Mouse (Mus musculus) erythroblast, embryonic 14.5 days (primary cell): Measurements from ENCODE around the gene Dnase1l3.

Experiments
- GATA1 ChIP-seq: IDR thresholded peaks from 2 replicates; pipeline ENCODE4 v1.6.1; 2012; ENCODE audit warnings: low read length, inconsistent platforms, mixed read lengths
- TAL1 ChIP-seq: IDR thresholded peaks from 3 replicates; pipeline ENCODE4 v1.6.1; 2012; ENCODE audit warnings: low read length, inconsistent platforms, mixed read lengths

DNA sequence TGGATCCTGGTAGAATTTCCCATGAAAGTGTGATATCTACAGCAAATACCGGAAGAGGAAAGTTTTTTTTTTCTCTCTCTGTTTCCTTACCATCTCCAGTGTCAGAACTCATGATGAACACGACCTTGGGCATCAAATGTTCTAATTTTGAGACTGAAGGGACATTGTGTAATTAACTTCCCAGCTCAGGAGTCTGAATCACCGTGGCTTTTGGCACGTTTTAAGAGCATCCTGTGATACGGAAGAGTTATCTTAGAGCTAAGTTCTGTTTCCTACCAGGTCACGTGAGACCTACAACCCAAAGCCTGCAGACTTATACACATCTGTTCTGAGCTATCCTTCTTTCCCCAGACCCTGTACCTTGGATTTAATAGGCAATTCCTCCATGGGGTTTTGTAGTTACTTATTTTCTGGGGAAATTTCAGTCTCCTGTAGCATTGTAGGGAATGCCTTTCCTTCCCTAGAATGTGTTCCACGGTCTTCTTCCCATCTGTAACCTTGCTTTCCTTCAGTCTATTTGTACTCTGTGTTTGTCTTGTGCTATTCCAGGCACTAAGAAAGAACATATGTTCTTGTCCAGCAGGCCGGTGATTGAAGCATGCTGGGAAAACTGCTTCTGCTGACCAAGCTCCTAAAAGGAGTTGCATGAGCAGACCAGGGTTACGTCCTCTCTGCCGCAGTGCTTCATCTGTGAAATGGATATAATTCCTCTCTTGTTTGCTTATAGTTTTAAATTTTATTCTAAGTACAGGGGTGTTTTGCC is 32.6 kb upstream of the Dnase1l3 start:
- TF ChIP-seq GATA1 (no peak), TAL1 (no peak)
